Mouse (Mus musculus): Measurements from ENCODE around the gene Btnl2. TPM values are rescaled to one million over a fixed set of nuclear protein-coding genes. Genes with fewer than 3 reads are reported as not detected.
"Not testable (repeated sequence)": the region's sequence is repeated elsewhere in the genome, so short reads cannot be mapped to it uniquely, and the experiment has no call there.

Btnl2 gene
- 0.04 TPM in 1 of 2 replicates, not detected in the other for polyA plus RNA-seq (2016; fragmentation: Nextera tagmentation; extraction: Ambion mirVana)

DNA sequence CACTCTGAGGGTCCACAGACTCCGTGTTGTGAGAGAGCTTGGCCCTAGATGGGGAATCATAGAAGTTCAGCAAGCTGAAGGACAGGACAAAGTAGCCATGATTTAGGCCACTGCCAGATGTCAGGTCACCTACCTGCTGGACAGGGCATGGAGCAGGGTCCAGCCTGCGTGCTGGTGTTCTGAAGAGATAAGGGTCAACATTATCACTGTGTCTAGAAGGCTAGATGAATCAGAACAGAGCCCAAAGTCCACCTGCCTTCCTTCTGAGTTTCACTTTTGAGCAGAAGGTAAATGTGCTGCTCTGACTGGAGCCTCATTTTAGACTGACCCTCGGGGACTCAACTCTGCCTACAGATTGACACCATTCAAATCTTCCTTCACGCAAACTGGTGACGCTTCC lies at the start of gene Btnl2:
TSS of gene Btnl2 (plus strand) at position 284 of the 400 bp plus-strand sequence.
- no peaks in the 10 kb centered on the region for H3K36me3 ChIP-seq
- H3K27ac ChIP-seq (replicated peaks) = no peak within 1 kb of the TSS
- H3K9me3 ChIP-seq (replicated peaks) = no peaks in the 10 kb centered on the region
- H3K4me1 ChIP-seq = no peaks in the 10 kb centered on the region
- 90% methylated on average over 5 of the region's 5 CpGs for WGBS
- DNase-seq (ENCODE audit: low spot score) = no peak
- H3K4me3 ChIP-seq = no peak within 1 kb of the TSS
- no peaks in the 10 kb centered on the region for H3K27me3 ChIP-seq (ENCODE audit: low read depth, poor library complexity, severe bottlenecking)

DNA sequence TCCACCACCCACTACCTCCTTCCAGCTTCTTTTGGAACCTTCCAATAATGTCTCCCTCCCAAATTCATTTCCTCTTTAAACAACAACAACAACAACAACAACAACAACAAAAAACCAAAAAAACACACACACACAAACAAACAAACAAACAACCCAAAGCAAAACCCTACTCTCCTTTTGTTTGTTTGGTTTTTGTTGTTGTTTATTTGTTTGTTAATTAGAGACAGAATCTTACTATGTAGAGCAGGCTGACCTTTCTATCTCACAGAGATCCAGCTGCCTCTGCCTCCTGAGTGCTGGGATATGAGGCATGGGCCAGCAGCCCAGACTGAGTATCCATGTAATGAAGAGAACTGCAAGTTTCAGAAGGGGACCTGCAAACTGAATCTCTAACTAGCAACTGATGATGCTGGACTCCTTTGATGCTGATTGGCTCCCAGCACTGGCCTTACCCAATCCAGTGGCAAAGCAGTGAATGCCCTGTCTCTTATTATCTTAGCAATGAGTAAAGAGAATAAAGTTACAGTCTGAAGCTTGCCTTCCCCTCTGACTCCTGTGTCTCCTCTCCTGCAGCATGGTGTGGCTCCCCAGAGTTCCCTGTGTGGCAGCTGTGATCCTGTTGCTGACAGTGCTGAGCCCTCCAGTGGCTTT lies 49.1 kb upstream of the Btnl2 start, which contains the start of gene H2-Eb1:
TSS of gene H2-Eb1 (plus strand) at position 488 of the 651 bp plus-strand sequence.
- Histone ChIP-seq H3K27ac (replicated peaks) (no peak within 1 kb of the TSS), H3K9me3 (replicated peaks) (no peaks in the 10 kb centered on the region)

DNA sequence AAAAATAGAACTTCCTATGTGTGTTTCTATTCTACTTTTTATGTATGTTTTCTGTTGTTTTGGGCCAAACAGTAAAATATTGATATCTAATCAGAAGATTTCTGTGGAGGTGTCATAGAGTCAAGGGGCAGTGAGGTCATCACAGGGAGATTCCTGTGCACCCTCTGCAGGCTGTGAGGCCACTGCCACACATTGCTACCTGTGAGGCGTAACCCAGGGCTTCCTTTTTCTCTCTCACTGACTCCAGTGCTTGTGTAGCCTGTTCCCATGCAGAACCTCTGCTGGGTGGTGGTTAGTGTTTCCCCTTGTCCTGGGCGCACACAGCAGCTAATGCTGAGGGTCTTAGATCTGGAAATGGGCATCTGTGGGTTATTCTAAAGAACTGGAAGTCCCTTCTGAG lies 48.2 kb upstream of the Btnl2 start:
- 82% methylated on average over 2 of the region's 2 CpGs for WGBS
- H3K4me3 ChIP-seq = no peak overlapping the region
- no peak for DNase-seq (ENCODE audit: low spot score)
- H3K9me3 ChIP-seq (replicated peaks) = no peaks in the 10 kb centered on the region
- peaks cover 10% of the 10 kb centered on the region for H3K4me1 ChIP-seq
- H3K27me3 ChIP-seq (ENCODE audit: low read depth, poor library complexity, severe bottlenecking) = peaks cover 5% of the 10 kb centered on the region; the same call in 1 of the 2 replicates
- no peak overlapping the region for H3K27ac ChIP-seq (replicated peaks)
- no peaks in the 10 kb centered on the region for H3K36me3 ChIP-seq

More for the DNA sequence above, 49.1 kb upstream of the Btnl2 start, which contains the start of gene H2-Eb1:
- Histone ChIP-seq H3K4me1 (peaks cover 10% of the 10 kb centered on the region), H3K36me3 (no peaks in the 10 kb centered on the region), H3K27me3 (ENCODE audit: low read depth, poor library complexity, severe bottlenecking) (peaks cover 5% of the 10 kb centered on the region; the same call in 1 of the 2 replicates), H3K4me3 (no peak within 1 kb of the TSS)
- peak; percentile 60 for DNase-seq (ENCODE audit: low spot score)

DNA sequence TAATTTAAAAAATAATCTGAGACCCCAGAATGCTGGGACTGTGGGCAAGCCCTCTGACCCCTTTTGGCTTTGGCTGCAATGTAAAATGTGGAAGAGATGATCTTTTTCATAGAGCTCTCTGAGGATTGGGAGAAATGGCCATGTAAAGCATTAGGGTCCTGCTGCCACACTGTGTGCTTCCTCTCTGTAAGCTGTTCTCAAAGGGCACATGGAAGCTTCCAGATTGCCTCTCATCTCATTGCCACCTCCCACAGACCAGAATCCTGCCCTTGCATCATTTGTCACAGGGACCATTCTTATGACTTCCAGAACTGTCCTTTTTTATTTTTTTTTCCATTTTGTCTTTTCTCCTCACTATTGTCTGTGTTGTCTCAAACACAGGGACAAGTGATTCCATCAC lies 47.4 kb upstream of the Btnl2 start:
- Histone ChIP-seq H3K4me3 (no peak overlapping the region), H3K27me3 (ENCODE audit: low read depth, poor library complexity, severe bottlenecking) (peaks cover 5% of the 10 kb centered on the region; the same call in 1 of the 2 replicates), H3K9me3 (replicated peaks) (no peaks in the 10 kb centered on the region), H3K4me1 (peaks cover 10% of the 10 kb centered on the region), H3K36me3 (no peaks in the 10 kb centered on the region), H3K27ac (replicated peaks) (no peak overlapping the region)
- DNase-seq (ENCODE audit: low spot score) = no peak

DNA sequence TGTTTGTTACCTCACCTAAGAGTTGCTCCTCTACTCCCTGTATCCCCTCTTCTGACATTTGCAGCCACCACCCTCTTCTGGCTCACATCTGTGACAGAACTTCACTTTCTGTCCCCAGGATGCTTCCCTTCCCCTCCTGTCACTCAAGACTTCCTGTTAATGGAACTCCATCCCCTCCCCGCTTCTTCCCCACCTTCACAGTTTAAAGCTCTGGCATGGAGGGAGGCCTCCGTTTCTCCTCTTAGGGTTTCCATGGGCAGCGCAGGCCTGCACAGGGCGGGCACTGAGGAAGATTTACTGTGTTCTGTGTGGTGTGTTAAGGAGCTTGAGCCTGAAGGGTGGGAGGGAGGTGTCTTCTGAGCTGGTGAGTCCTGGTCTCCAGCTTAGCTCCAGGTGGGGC lies 46.5 kb upstream of the Btnl2 start:
- WGBS = 86% methylated on average over 4 of the region's 4 CpGs

DNA sequence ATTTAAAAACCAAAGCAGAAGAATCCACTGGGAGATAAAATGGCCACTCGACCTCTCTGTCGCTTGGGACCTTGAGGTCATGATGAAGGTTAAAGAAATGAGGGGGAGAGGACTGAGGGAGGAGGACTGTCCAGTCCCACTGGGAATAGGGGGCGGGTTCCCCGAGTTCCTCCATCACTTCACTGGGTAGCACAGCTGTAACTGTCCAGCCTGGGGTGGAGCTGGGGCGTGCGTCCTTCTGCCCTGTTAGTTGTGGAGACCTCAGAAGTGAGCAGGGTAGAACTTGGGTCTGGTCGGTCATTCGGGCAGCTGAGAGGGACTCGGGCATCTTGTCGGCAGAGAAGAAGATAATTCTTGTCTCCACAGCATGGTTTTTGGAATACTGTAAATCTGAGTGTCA lies 45.4 kb upstream of the Btnl2 start:
- Histone ChIP-seq H3K27ac (replicated peaks) (peak overlapping the region; percentile 82), H3K27me3 (ENCODE audit: low read depth, poor library complexity, severe bottlenecking) (peaks cover 5% of the 10 kb centered on the region; the same call in 1 of the 2 replicates), H3K4me1 (peaks cover 10% of the 10 kb centered on the region), H3K4me3 (peak overlapping the region; percentile 66), H3K36me3 (no peaks in the 10 kb centered on the region), H3K9me3 (replicated peaks) (no peaks in the 10 kb centered on the region)
- no peak for DNase-seq (ENCODE audit: low spot score)
- WGBS = 45% methylated on average over 10 of the region's 10 CpGs

More for the DNA sequence above, 46.5 kb upstream of the Btnl2 start:
- Histone ChIP-seq H3K27me3 (ENCODE audit: low read depth, poor library complexity, severe bottlenecking) (peaks cover 5% of the 10 kb centered on the region; the same call in 1 of the 2 replicates), H3K4me3 (no peak overlapping the region), H3K9me3 (replicated peaks) (no peaks in the 10 kb centered on the region), H3K4me1 (peaks cover 10% of the 10 kb centered on the region), H3K36me3 (no peaks in the 10 kb centered on the region), H3K27ac (replicated peaks) (no peak overlapping the region)
- DNase-seq (ENCODE audit: low spot score) = no peak

DNA sequence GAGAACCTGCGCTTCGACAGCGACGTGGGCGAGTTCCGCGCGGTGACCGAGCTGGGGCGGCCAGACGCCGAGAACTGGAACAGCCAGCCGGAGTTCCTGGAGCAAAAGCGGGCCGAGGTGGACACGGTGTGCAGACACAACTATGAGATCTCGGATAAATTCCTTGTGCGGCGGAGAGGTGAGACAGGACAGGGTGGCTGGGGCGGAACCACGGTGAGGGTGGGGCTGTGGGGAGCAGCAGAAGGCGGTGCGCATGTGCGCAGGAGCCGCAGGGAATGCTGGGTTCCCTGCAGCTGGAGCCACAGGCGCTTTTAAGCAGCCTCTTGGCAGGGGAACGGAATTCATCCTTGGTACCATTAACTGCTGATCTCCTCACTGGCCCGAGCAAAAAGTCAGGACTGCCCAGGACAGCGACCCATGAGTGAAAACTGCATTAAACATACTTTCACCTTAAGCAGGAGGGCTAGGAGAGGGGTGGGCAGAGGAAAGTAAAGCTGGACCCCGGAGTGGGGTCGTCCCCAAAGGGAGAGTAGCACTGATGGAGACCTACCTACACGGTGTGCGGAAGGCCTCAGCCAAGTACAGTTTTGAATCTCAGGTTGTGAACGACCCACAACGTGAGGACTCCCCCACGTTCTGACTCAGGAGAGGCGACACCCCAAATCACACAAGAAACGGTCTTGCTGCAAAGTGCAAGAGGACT lies 44.8 kb upstream of the Btnl2 start:
- Histone ChIP-seq H3K4me3 (peak overlapping the region; percentile 66), H3K27ac (replicated peaks) (peak overlapping the region; percentile 82), H3K4me1 (peaks cover 10% of the 10 kb centered on the region), H3K27me3 (ENCODE audit: low read depth, poor library complexity, severe bottlenecking) (peaks cover 5% of the 10 kb centered on the region; the same call in 1 of the 2 replicates), H3K9me3 (replicated peaks) (no peaks in the 10 kb centered on the region), H3K36me3 (no peaks in the 10 kb centered on the region)
- peak; percentile 62 for DNase-seq (ENCODE audit: low spot score)
- WGBS = 25% methylated on average over 38 of the region's 38 CpGs

DNA sequence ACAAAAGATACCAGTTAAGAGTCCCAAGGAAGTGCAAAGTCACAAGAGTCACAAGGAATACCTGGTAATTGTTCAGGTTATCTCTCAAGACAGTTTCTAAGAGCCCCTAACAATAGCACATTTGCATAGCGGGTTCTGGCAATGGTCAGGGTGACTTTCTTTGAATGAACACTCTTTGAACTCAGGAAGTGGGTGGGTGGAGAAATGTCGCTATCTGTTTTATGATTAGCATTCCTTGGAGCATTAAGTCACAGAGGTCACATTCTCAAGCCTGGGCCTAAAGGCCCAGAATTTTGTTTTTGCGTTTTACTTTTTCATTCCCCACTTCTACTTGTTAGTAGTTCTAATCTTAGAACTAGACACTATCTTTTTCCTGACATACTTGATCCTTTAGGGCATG lies 44.1 kb upstream of the Btnl2 start:
- WGBS = 86% methylated on average over 3 of the region's 3 CpGs
- DNase-seq (ENCODE audit: low spot score); H3K4me3 ChIP-seq; H3K27me3 ChIP-seq (ENCODE audit: low read depth, poor library complexity, severe bottlenecking); H3K9me3 ChIP-seq (replicated peaks); H3K36me3 ChIP-seq; H3K27ac ChIP-seq (replicated peaks): not testable (repeated sequence)
- H3K4me1 ChIP-seq = peaks cover 10% of the 10 kb centered on the region

DNA sequence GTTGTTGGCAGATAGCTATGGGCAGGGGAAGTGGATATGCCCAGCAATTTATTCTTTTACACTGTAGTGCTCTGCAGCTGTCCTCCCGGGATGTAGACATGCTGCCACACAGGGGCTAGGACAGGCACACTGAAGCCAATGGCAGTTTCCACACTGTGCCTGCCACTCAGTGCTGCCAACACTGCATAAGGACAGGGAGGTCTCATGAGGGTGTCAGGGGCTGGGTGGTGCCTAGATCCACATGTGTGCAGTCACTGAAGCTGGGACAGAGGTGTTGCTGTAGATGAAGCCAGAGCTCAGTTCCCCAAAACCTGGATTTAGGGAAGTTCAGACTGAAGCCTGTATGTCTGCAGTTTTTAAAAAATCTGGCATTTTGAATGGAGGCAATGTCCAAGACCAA lies 42.4 kb upstream of the Btnl2 start:
- 95% methylated on average over 1 of the region's 1 CpGs for WGBS
- DNase-seq (ENCODE audit: low spot score) = no peak
- H3K4me3 ChIP-seq = no peak overlapping the region
- no peaks in the 10 kb centered on the region for H3K36me3 ChIP-seq
- no peaks in the 10 kb centered on the region for H3K9me3 ChIP-seq (replicated peaks)
- H3K27me3 ChIP-seq (ENCODE audit: low read depth, poor library complexity, severe bottlenecking) = peaks cover 5% of the 10 kb centered on the region; the same call in 1 of the 2 replicates
- H3K27ac ChIP-seq (replicated peaks) = no peak overlapping the region
- H3K4me1 ChIP-seq = peaks cover 10% of the 10 kb centered on the region

DNA sequence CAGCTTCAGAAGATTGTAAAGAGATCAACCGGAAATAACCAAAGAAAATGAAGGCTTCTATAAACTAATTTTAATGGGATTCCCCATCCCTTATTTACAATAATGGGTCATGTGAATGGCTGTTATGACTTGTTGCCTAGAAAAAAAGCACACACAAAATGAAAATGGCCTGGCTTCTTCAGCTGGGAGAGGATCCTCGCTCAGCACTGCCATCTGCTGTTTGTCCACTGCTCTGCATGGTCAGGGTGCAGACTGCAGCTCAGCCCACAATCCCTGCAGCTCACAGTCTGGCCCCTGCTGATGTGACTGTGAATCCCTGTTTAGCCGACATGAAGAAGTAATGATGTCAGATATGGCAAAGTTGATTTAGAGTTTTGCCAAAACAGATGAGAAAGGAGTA lies 41.2 kb upstream of the Btnl2 start:
- Histone ChIP-seq H3K4me1 (peaks cover 10% of the 10 kb centered on the region), H3K27me3 (ENCODE audit: low read depth, poor library complexity, severe bottlenecking) (peaks cover under 1% of the 10 kb centered on the region; the same call in 1 of the 2 replicates), H3K9me3 (replicated peaks) (no peaks in the 10 kb centered on the region), H3K4me3 (no peak overlapping the region), H3K27ac (replicated peaks) (no peak overlapping the region), H3K36me3 (no peaks in the 10 kb centered on the region)
- DNase-seq (ENCODE audit: low spot score) = peak; percentile 76
- WGBS = 40% methylated on average over 3 of the region's 3 CpGs

DNA sequence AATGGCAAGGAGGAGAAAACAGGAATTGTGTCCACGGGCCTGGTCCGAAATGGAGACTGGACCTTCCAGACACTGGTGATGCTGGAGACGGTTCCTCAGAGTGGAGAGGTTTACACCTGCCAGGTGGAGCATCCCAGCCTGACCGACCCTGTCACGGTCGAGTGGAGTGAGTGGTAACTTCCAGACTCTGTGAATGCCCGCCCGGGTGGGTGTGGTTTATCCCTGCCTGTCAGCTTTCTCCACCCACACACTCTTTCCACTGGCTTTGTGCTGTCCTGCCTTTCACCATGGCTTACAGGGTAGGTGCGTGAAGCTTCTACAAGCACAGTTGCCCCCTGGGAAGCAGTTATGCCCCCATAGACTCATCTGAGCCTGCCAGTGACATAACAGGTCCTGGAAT lies 40.3 kb upstream of the Btnl2 start:
- Histone ChIP-seq H3K36me3 (no peaks in the 10 kb centered on the region), H3K4me3 (no peak overlapping the region), H3K27ac (replicated peaks) (no peak overlapping the region), H3K4me1 (peaks cover 8% of the 10 kb centered on the region), H3K27me3 (ENCODE audit: low read depth, poor library complexity, severe bottlenecking) (no peaks in the 10 kb centered on the region), H3K9me3 (replicated peaks) (no peaks in the 10 kb centered on the region)
- 67% methylated on average over 9 of the region's 9 CpGs for WGBS
- no peak for DNase-seq (ENCODE audit: low spot score)

DNA sequence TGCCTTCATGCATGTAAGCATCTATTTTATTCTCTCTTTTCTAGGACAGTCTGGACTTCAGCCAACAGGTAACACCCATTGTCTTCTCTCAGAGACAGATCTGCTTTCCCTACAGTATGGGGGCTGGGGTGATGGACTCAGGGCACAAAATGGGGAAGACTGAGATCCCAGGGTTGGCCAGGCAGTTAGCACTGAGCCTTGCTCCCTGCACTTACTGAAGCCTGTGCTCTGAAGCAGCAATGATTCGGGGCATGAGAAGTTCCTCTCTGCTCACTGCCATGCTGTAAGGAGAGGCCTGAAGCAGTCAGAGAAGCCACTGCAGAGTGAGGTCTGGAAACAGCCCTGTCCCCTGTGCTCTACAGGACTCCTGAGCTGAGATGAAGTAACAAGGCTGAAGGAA lies 39.1 kb upstream of the Btnl2 start:
- DNase-seq (ENCODE audit: low spot score) = no peak
- WGBS = 63% methylated on average over 1 of the region's 1 CpGs
- Histone ChIP-seq H3K27ac (replicated peaks) (no peak overlapping the region; the same call in 1 of the 2 replicates), H3K4me3 (no peak overlapping the region), H3K4me1 (no peaks in the 10 kb centered on the region), H3K36me3 (no peaks in the 10 kb centered on the region), H3K9me3 (replicated peaks) (no peaks in the 10 kb centered on the region), H3K27me3 (ENCODE audit: low read depth, poor library complexity, severe bottlenecking) (no peaks in the 10 kb centered on the region)

DNA sequence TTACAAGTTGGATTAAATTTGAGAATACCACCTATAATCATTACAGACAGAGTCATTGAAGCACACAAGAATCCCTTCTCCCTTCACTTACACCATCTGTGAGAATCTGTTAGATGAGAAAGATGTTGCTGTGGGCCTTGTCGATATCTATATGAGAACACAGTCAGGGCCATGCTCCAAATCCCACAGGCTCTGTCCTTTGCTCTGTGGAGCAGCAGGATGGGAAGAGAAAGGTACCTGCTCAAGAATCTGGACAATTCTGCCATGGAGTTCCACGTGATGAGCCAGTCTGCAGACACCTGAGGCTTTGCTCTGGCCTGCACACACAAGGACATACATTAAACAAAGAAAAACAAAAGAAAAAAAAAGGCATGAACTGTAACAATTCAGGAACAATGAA lies 37.9 kb upstream of the Btnl2 start:
- WGBS = 75% methylated on average over 2 of the region's 2 CpGs
- no peaks in the 10 kb centered on the region for H3K27me3 ChIP-seq (ENCODE audit: low read depth, poor library complexity, severe bottlenecking)
- H3K27ac ChIP-seq (replicated peaks) = no peak overlapping the region
- no peak overlapping the region for H3K4me3 ChIP-seq
- no peaks in the 10 kb centered on the region for H3K4me1 ChIP-seq
- no peaks in the 10 kb centered on the region for H3K9me3 ChIP-seq (replicated peaks)
- H3K36me3 ChIP-seq = no peaks in the 10 kb centered on the region
- no peak for DNase-seq (ENCODE audit: low spot score)
